Comparison of ENCODE assay signal across 35 mouse cellular contexts in genomic region chr3:95502312-95502711, GRCm38 (mm10). TPM values are rescaled to one million over a fixed set of nuclear protein-coding genes. Genes with fewer than 3 reads are reported as not detected.
DNase-seq lines count a peak whose midpoint lies in the region; ATAC-seq and TF ChIP-seq lines count a peak whose summit lies in the region.
"Had no signal": no experiment of that assay in that cellular context is flagged by ENCODE, and none has a peak within 500 bp of the region (broad histone marks: within the 10 kb centered on the region; RNA-seq: fewer than 3 reads in every experiment).

No protein-coding gene starts in this region.

- H3K27me3 ChIP-seq in hindbrain, embryonic 12.5 days = no peaks in the 10 kb centered on the region
- H3K27me3 ChIP-seq in hindbrain, postnatal 0 days (ENCODE audit: insufficient read depth, low read length) = no peaks in the 10 kb centered on the region
- no peaks in the 10 kb centered on the region for H3K27me3 ChIP-seq in hindbrain, embryonic 13.5 days
- H3K27me3 ChIP-seq: embryonic facial prominence, embryonic 15.5 days; forebrain, embryonic 13.5 days; midbrain, embryonic 12.5 days had no signal

- H3K27ac ChIP-seq in hindbrain, embryonic 12.5 days = no peak overlapping the region
- H3K27ac ChIP-seq in hindbrain, postnatal 0 days = no peak overlapping the region
- peak overlapping the region; percentile 5; the same call in 1 of the 2 replicates for H3K27ac ChIP-seq in hindbrain, embryonic 13.5 days
- H3K27ac ChIP-seq: embryonic facial prominence, embryonic 15.5 days; forebrain, embryonic 13.5 days; liver, embryonic 12.5 days; midbrain, embryonic 12.5 days had no signal

- ATAC-seq in hindbrain, embryonic 12.5 days (ENCODE audit: low FRiP score) = peak; percentile 50; the same call in 1 of the 2 replicates
- ATAC-seq in hindbrain, postnatal 0 days = no peak
- ATAC-seq in hindbrain, embryonic 13.5 days (ENCODE audit: low FRiP score) = no peak
- ATAC-seq: CD4-positive, CD25-positive, alpha-beta regulatory T cell, adult 4 months; forebrain, embryonic 13.5 days; intestine, postnatal 0 days; liver, embryonic 12.5 days; liver, postnatal 0 days had no signal

- no peak overlapping the region for H3K4me3 ChIP-seq in hindbrain, embryonic 12.5 days
- H3K4me3 ChIP-seq in hindbrain, postnatal 0 days (ENCODE audit: low read length) = no peak overlapping the region
- no peak overlapping the region for H3K4me3 ChIP-seq in hindbrain, embryonic 13.5 days
- H3K4me3 ChIP-seq: embryonic facial prominence, embryonic 15.5 days; forebrain, embryonic 13.5 days; liver, embryonic 12.5 days; midbrain, embryonic 12.5 days; myocyte had no signal

- no peak for TF ChIP-seq CTCF in hindbrain, postnatal 0 days (IDR thresholded peaks at IDR 0.05; ENCODE audit: low read depth)

- H3K4me1 ChIP-seq in hindbrain, embryonic 12.5 days = peaks cover 4% of the 10 kb centered on the region; the same call in 1 of the 2 replicates
- no peaks in the 10 kb centered on the region for H3K4me1 ChIP-seq in hindbrain, postnatal 0 days (ENCODE audit: insufficient read depth, low read length)
- no peaks in the 10 kb centered on the region for H3K4me1 ChIP-seq in hindbrain, embryonic 13.5 days (replicated peaks)
- H3K4me1 ChIP-seq: liver, embryonic 12.5 days; midbrain, embryonic 12.5 days had no signal

- WGBS in hindbrain, embryonic 12.5 days = 33% methylated on average over 2 of the region's 2 CpGs
- WGBS in hindbrain, postnatal 0 days = 15% methylated on average over 2 of the region's 2 CpGs
- WGBS in hindbrain, embryonic 13.5 days = 18% methylated on average over 2 of the region's 2 CpGs

- H3K9me3 ChIP-seq in hindbrain, embryonic 12.5 days (replicated peaks) = no peaks in the 10 kb centered on the region
- H3K9me3 ChIP-seq in hindbrain, postnatal 0 days (ENCODE audit: low read length) = no peaks in the 10 kb centered on the region
- H3K9me3 ChIP-seq in hindbrain, embryonic 13.5 days = no peaks in the 10 kb centered on the region
- H3K9me3 ChIP-seq: embryonic facial prominence, embryonic 15.5 days; forebrain, embryonic 13.5 days; liver, embryonic 12.5 days; midbrain, embryonic 12.5 days had no signal

- no peak overlapping the region for H3K4me2 ChIP-seq in hindbrain, embryonic 12.5 days (replicated peaks)
- H3K4me2 ChIP-seq in hindbrain, postnatal 0 days (ENCODE audit: low read depth, low read length) = no peak overlapping the region
- no peak overlapping the region for H3K4me2 ChIP-seq in hindbrain, embryonic 13.5 days
- H3K4me2 ChIP-seq: embryonic facial prominence, embryonic 15.5 days; forebrain, embryonic 13.5 days; liver, embryonic 12.5 days; midbrain, embryonic 12.5 days had no signal

- no peak overlapping the region for H3K9ac ChIP-seq in hindbrain, embryonic 12.5 days
- H3K9ac ChIP-seq in hindbrain, postnatal 0 days (replicated peaks; ENCODE audit: low read length) = no peak overlapping the region
- H3K9ac ChIP-seq in hindbrain, embryonic 13.5 days = no peak overlapping the region
- H3K9ac ChIP-seq: embryonic facial prominence, embryonic 15.5 days; forebrain, embryonic 13.5 days; liver, embryonic 12.5 days; liver, postnatal 0 days; midbrain, embryonic 12.5 days had no signal

- intact Hi-C loops in heart, postnatal 10 days (cut with DNase I) = no loop called here

- H3K36me3 ChIP-seq in hindbrain, embryonic 12.5 days = peaks cover 7% of the 10 kb centered on the region; the same call in 1 of the 2 replicates
- no peaks in the 10 kb centered on the region for H3K36me3 ChIP-seq in hindbrain, postnatal 0 days (ENCODE audit: insufficient read depth, low read length)
- H3K36me3 ChIP-seq in hindbrain, embryonic 13.5 days = peaks cover 11% of the 10 kb centered on the region
- H3K36me3 ChIP-seq: liver, embryonic 12.5 days had no signal

- no peak for DNase-seq in hindbrain, postnatal 0 days (ENCODE audit: low spot score)
- peak; percentile 26 for DNase-seq in retina, postnatal 1 day
- DNase-seq in retina, embryonic 14.5 days (ENCODE audit: low spot score) = no peak
- no peak for DNase-seq in heart, postnatal 10 days
- no peak for DNase-seq in thymus, postnatal 0 days (ENCODE audit: low spot score)
- DNase-seq: adrenal gland, adult 2 months; adrenal gland, postnatal 36 days; cerebellum, adult 9-10 months; cerebellum, postnatal 36 days; gastrocnemius, postnatal 10 days; heart, postnatal 36 days; kidney, adult 9 months; kidney, postnatal 10 days; left cerebral cortex, postnatal 4 days; liver, postnatal 0 days; lung, postnatal 36 days; thymus, adult 2 months; thymus, postnatal 4 days had no signal

RNA-seq across cellular contexts. Expression of gene Ctsk, which starts 3.3 kb away (rescaled TPM):
- 18.3 and 20.2 TPM in 2 replicates for polyA plus RNA-seq in hindbrain, embryonic 12.5 days (2016; fragmentation: Nextera tagmentation; extraction: Ambion mirVana)
- 4.9 and 6.7 TPM in 2 replicates for total RNA-seq in hindbrain, postnatal 0 days (2014; rRNA removed)
- polyA plus RNA-seq in hindbrain, postnatal 0 days (2015; fragmentation: Nextera tagmentation; extraction: Ambion mirVana) = 11.6 TPM in 2 replicates
- polyA plus RNA-seq in hindbrain, embryonic 13.5 days (2015; fragmentation: Nextera tagmentation; extraction: Ambion mirVana) = 10.8 and 15.6 TPM in 2 replicates
- 10 to 100 TPM; 17.5 to 17.9 TPM for total RNA-seq in heart, postnatal 10 days (2021)
- 4.4 and 4.5 TPM in 2 replicates for polyA plus RNA-seq in thymus, postnatal 0 days (2015; fragmentation: Nextera tagmentation; extraction: Ambion mirVana)

RNA-seq across cellular contexts. Expression of gene Ctss, which starts 24.3 kb away (rescaled TPM):
- polyA plus RNA-seq in hindbrain, embryonic 12.5 days (2016; fragmentation: Nextera tagmentation; extraction: Ambion mirVana) = 9.3 and 12.0 TPM in 2 replicates
- total RNA-seq in hindbrain, postnatal 0 days (2014; rRNA removed) = 9.8 and 11.5 TPM in 2 replicates
- 26.1 and 26.6 TPM in 2 replicates for polyA plus RNA-seq in hindbrain, postnatal 0 days (2015; fragmentation: Nextera tagmentation; extraction: Ambion mirVana)
- 15.1 and 16.8 TPM in 2 replicates for polyA plus RNA-seq in hindbrain, embryonic 13.5 days (2015; fragmentation: Nextera tagmentation; extraction: Ambion mirVana)
- 1 to 10 TPM; 8.1 to 9.0 TPM for total RNA-seq in heart, postnatal 10 days (2021)
- polyA plus RNA-seq in thymus, postnatal 0 days (2015; fragmentation: Nextera tagmentation; extraction: Ambion mirVana) = 78.1 and 79.8 TPM in 2 replicates

RNA-seq across cellular contexts. Expression of gene Hormad1, which starts 57.2 kb away (rescaled TPM):
- polyA plus RNA-seq in hindbrain, embryonic 12.5 days (2016; fragmentation: Nextera tagmentation; extraction: Ambion mirVana) = not detected in 2 replicates
- not detected in 2 replicates for total RNA-seq in hindbrain, postnatal 0 days (2014; rRNA removed)
- polyA plus RNA-seq in hindbrain, postnatal 0 days (2015; fragmentation: Nextera tagmentation; extraction: Ambion mirVana) = not detected in 2 replicates
- not detected in 2 replicates for polyA plus RNA-seq in hindbrain, embryonic 13.5 days (2015; fragmentation: Nextera tagmentation; extraction: Ambion mirVana)
- total RNA-seq in heart, postnatal 10 days (2021) = not detected
- 0.13 TPM in 1 of 2 replicates, not detected in the other for polyA plus RNA-seq in thymus, postnatal 0 days (2015; fragmentation: Nextera tagmentation; extraction: Ambion mirVana)
- total RNA-seq: adrenal gland, adult 2 months; adrenal gland, postnatal 36 days; gastrocnemius, postnatal 10 days; heart, postnatal 36 days; layer of hippocampus, postnatal 14 days; left cerebral cortex, adult 8-10 months; left cerebral cortex, postnatal 4 days; midbrain, postnatal 0 days had no signal
- polyA plus RNA-seq: adrenal gland, adult 2 months; CD4-positive, CD25-positive, alpha-beta regulatory T cell, adult 4 months; embryonic facial prominence, embryonic 15.5 days; forebrain, embryonic 13.5 days; gonadal fat pad, adult 2 months; heart, embryonic 14.5 days; intestine, postnatal 0 days; large intestine, adult 2 months; limb, embryonic 14.5 days; liver, postnatal 0 days; lung, embryonic 16.5 days; midbrain, embryonic 12.5 days; midbrain, postnatal 0 days; myocyte; thymus, adult 2 months had no signal
